Mouse (Mus musculus): Measurements from ENCODE around the gene Cyp2b23. TPM values are rescaled to one million over a fixed set of nuclear protein-coding genes. Genes with fewer than 3 reads are reported as not detected.
"Not testable (repeated sequence)": the region's sequence is repeated elsewhere in the genome, so short reads cannot be mapped to it uniquely, and the experiment has no call there.

The Cyp2b23 gene
- total RNA-seq (2021): not detected
- long read RNA-seq, experiment 1: 0 reads
- long read RNA-seq, experiment 2: 0 reads

DNA sequence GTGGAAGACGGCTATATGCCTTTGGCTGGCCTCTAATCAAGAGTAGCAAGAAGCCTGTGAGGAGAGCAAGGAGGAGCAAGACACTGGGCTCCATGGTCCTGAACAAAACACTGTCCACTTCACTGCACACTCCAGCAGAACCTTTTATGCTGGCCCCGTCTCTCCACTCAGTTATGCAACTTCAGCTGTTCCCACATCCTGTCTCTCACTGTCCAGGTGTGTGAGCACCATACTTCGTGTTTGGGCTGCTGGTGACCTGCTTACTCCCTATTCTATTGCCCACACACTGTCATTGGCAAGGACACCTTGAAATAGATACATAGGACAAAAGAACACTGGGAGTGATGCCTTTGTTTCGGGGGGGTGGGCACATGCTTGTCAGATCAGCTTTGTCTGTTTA, at the start of gene Cyp2b23:
Gene Cyp2b23, minus strand, starts transcription at position 101 of the 400 bp plus-strand sequence.
- no peak for DNase-seq (ENCODE audit: low spot score in 2 of 2)

DNA sequence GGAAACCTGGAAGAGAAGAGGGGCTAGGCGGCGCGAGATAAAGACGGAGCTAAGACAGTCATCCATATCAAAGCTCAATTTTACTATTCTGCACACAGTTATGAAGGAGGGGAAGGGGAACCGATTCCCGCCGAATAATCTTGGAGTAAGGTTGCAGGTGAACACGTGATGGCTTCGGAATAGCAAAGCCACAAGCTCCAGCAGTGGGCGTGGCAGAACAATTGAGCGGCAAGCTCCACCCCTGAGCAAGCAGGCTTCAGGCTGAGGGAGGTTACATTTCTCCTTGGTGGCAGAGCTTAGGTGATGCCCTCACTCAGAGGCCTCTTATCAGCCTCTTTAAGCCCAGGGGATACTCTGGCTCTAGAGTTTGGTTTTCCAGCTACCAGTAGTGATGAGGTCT, 24.8 kb upstream of the Cyp2b23 start:
- no peak for DNase-seq (ENCODE audit: low spot score in 2 of 2)

GRCm38 (mm10) chr7:26707061-26707460, 20.8 kb upstream of the Cyp2b23 start:
- no peak for DNase-seq (ENCODE audit: low spot score in 2 of 2)

DNA sequence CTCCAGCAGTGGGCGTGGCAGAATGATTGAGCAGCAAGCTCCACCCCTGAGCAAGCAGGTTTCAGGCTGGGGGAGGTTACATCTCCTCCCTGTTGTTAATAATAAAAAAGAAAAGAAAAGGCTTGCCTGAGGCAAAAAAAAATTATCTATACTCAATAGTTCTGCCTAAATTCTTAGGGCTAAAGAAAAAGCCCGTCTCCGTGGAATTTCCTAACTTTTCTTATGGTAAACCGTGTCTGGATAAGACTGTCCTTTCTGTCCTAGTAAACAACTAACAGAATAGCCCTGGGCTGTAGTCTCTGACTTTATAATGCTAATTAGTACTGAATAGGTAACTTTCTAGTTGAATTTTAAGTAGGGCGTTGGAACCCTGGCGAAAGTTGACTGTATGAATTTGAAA, 20.0 kb upstream of the Cyp2b23 start:
- not testable (repeated sequence) for DNase-seq (ENCODE audit: low spot score in 2 of 2)

- no peak for DNase-seq (ENCODE audit: low spot score in 2 of 2)
These were observed 13.9 kb upstream of the Cyp2b23 start for GRCm38 (mm10) chr7:26700151-26700550.

GRCm38 (mm10) chr7:26685713-26686112, 524 bp downstream of the Cyp2b23 start:
- no peak for DNase-seq (ENCODE audit: low spot score in 2 of 2)

- DNase-seq (ENCODE audit: low spot score in 2 of 2): not testable (repeated sequence)
These were observed 18.8 kb downstream of the Cyp2b23 start for GRCm38 (mm10) chr7:26667466-26667865.

DNA sequence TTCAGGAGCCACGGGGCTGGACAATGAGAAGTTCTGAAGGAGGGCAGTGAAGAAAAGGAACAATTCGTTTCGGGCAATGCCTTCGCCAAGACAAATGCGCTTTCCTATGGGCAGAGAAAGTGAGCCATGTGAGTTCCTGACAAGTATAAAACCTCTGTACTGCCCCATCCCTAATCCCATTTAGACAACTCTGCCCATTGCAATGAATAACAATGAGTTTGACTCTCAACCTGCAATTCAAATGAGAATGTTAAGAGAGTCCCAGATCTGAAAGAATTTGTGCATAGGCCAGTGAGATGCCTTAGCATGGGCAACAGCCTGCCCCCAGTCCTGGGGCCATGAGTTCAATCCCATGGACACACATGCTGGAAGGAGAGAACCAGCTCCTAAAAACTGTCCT, 20.2 kb downstream of the Cyp2b23 start:
- no peak for DNase-seq (ENCODE audit: low spot score in 2 of 2)

DNA sequence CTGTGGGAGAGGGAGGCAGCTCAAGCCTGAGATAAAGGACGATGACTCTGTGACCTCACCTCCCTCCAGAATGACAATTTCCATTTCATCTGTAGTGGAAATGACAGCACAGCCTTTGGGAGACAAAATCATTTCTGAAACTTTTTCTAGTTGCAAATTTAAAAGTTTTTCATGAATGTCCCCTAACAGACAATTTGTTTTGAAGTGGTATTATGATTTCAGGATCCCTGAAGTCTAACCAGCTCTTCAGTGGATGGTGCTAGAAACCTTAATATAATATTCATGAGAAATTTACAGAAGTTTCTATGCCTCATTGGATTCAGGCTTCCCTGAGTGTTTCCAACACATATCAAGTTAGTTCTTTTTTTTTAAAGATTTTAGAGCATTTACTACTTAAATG, 67.9 kb downstream of the Cyp2b23 start, which contains the start of gene Vmn1r185:
Gene Vmn1r185, minus strand, starts transcription at position 101 of the 400 bp plus-strand sequence.
- DNase-seq (ENCODE audit: low spot score in 2 of 2): not testable (repeated sequence)

Other genes starting within 250 kb of the Cyp2b23 start
- gene Nlrp9a, start 151.4 kb downstream of the Cyp2b23 start, total RNA-seq (2021): not detected
- not detected for gene Vmn1r185, start 68.0 kb downstream of the Cyp2b23 start, total RNA-seq (2021)
- gene Cyp2b19, start 70.7 kb upstream of the Cyp2b23 start, total RNA-seq (2021): not detected
- not detected for gene Cyp2g1, start 122.5 kb upstream of the Cyp2b23 start, total RNA-seq (2021)
- gene Cyp2a5, start 148.9 kb upstream of the Cyp2b23 start, total RNA-seq (2021): 1 to 10 TPM in 1 of 2 experiments, not detected in 1; 1.3 TPM

Data from adrenal gland, adult 18-20 months (tissue).